Mouse (Mus musculus) ovary, postnatal 14 days (tissue): ENCODE measurements around the gene Ndufab1.
"Not testable (repeated sequence)": the region's sequence is repeated elsewhere in the genome, so short reads cannot be mapped to it uniquely, and the experiment has no call there.

Experiments used
- DNase-seq: peaks from one replicate; pipeline ENCODE4 v3.0.0; 2022; ENCODE audit warnings: low spot score

Ndufab1 gene

GRCm38 (mm10) chr7:122101747-122102244 lies at the start of gene Ndufab1:
Gene Ndufab1 (minus strand): TSS chr7:122101886.
- DNase-seq: peak; percentile 72

- no peak for DNase-seq
These were observed 39.3 kb upstream of the Ndufab1 start for GRCm38 (mm10) chr7:122140991-122141390.

- DNase-seq: no peak
These were observed 36.5 kb upstream of the Ndufab1 start for GRCm38 (mm10) chr7:122138190-122138589.

- DNase-seq: no peak
These were observed 35.4 kb upstream of the Ndufab1 start for GRCm38 (mm10) chr7:122137071-122137470.

GRCm38 (mm10) chr7:122135070-122135469 lies 33.4 kb upstream of the Ndufab1 start:
- no peak for DNase-seq

- DNase-seq: no peak
These were observed 31.6 kb upstream of the Ndufab1 start for GRCm38 (mm10) chr7:122133338-122133625.

- DNase-seq: peak; percentile 98
These were observed 31.0 kb upstream of the Ndufab1 start, which contains the start of the genes Palb2 and Dctn5 for GRCm38 (mm10) chr7:122132497-122133337. Gene Palb2 (minus strand): TSS chr7:122132985. Gene Dctn5 (plus strand): TSS chr7:122133041.

GRCm38 (mm10) chr7:122131834-122132233 lies 30.1 kb upstream of the Ndufab1 start:
- no peak for DNase-seq

GRCm38 (mm10) chr7:122126946-122127345 lies 25.3 kb upstream of the Ndufab1 start:
- DNase-seq: no peak

GRCm38 (mm10) chr7:122125636-122126035 lies 23.9 kb upstream of the Ndufab1 start:
- no peak for DNase-seq

GRCm38 (mm10) chr7:122123518-122123917 lies 21.8 kb upstream of the Ndufab1 start:
- no peak for DNase-seq

- DNase-seq: no peak
These were observed 6.5 kb upstream of the Ndufab1 start for GRCm38 (mm10) chr7:122108206-122108605.

- DNase-seq: not testable (repeated sequence)
These were observed 506 bp downstream of the Ndufab1 start for GRCm38 (mm10) chr7:122101014-122101746.

GRCm38 (mm10) chr7:122099222-122099621 lies 2.5 kb downstream of the Ndufab1 start:
- peak; percentile 15 for DNase-seq

- no peak for DNase-seq
These were observed 3.7 kb downstream of the Ndufab1 start for GRCm38 (mm10) chr7:122098009-122098408.

- no peak for DNase-seq
These were observed 6.9 kb downstream of the Ndufab1 start for GRCm38 (mm10) chr7:122094564-122095330.

- no peak for DNase-seq
These were observed 14.3 kb downstream of the Ndufab1 start for GRCm38 (mm10) chr7:122087195-122087982.

GRCm38 (mm10) chr7:122081071-122081470 lies 20.6 kb downstream of the Ndufab1 start:
- DNase-seq: no peak

- DNase-seq: no peak
These were observed 21.7 kb downstream of the Ndufab1 start for GRCm38 (mm10) chr7:122079798-122080554.

- DNase-seq: no peak
These were observed 27.3 kb downstream of the Ndufab1 start for GRCm38 (mm10) chr7:122074374-122074773.
